Mouse (Mus musculus): ENCODE data around the gene Gdpd3.

DNA sequence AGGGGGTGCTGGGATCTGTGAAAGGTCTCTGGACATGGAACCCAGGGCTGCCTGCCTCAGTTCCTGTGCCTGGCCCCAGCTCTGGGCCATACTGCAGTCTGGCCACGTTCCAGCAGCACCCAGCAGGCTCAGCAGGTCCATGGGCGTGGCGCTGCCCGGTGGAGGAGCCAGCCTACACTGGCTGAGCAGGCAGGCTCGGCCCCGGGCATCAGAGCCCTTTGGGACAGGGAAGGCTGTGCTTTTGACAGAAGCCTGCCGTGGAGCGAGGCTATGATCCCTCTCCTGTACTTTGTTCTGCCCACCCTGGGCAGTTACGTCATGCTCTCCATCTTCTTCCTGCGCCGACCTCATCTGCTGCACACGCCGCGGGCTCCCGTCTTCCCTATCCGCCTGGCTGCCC lies at the start of gene Gdpd3:
- TF ChIP-seq CTCF (conservative IDR thresholded peaks at IDR 0.05; ENCODE audit: insufficient read depth, insufficient read length, low read depth, low read length) (no peak), POLR2A (IDR thresholded peaks at IDR 0.05; ENCODE audit: low read depth, low read length) (no peak)

Measured in kidney, adult 2 months (tissue).